Mouse (Mus musculus): ENCODE results near the gene Sowahc. TPM values are rescaled to one million over a fixed set of nuclear protein-coding genes. Genes with fewer than 3 reads are reported as not detected.

Gene Sowahc
- polyA plus RNA-seq, 1 experiment from 2014 or later, result 18.7 TPM

- 95% methylated on average over 2 of the region's 2 CpGs for WGBS
- H3K4me1 ChIP-seq, result peaks cover 21% of the 10 kb centered on the region
- no peaks in the 10 kb centered on the region for H3K9me3 ChIP-seq
- no peak for ATAC-seq (ENCODE audit: low FRiP score, low read depth)
- no peaks in the 10 kb centered on the region for H3K36me3 ChIP-seq
- no peaks in the 10 kb centered on the region; the same call in 1 of the 2 replicates for H3K27me3 ChIP-seq
- H3K9ac ChIP-seq (replicated peaks), result no peak overlapping the region
- no peak overlapping the region for H3K27ac ChIP-seq (replicated peaks)
- H3K4me3 ChIP-seq, result no peak overlapping the region
- H3K4me2 ChIP-seq (replicated peaks), result no peak overlapping the region; the same call in 1 of the 2 replicates
These were observed 3.4 kb downstream of the Sowahc start for GRCm38 (mm10) chr10:59225137-59225536.

GRCm38 (mm10) chr10:59229205-59229820, 7.6 kb downstream of the Sowahc start:
- Histone ChIP-seq H3K27ac (replicated peaks) (no peak overlapping the region), H3K9ac (replicated peaks) (no peak overlapping the region), H3K4me2 (replicated peaks) (no peak overlapping the region), H3K9me3 (no peaks in the 10 kb centered on the region), H3K4me1 (0 out of 2 replicates have a peak, but pooled peaks cover 4% of the 10 kb centered on the region), H3K36me3 (no peaks in the 10 kb centered on the region), H3K27me3 (no peaks in the 10 kb centered on the region), H3K4me3 (no peak overlapping the region)
- ATAC-seq (ENCODE audit: low FRiP score, low read depth), result no peak
- 83% methylated on average over 4 of the region's 4 CpGs for WGBS

GRCm38 (mm10) chr10:59235227-59235626, 13.5 kb downstream of the Sowahc start:
- no peak overlapping the region for H3K4me3 ChIP-seq
- no peaks in the 10 kb centered on the region for H3K27me3 ChIP-seq
- H3K9me3 ChIP-seq, result no peaks in the 10 kb centered on the region
- H3K36me3 ChIP-seq, result no peaks in the 10 kb centered on the region
- no peak for ATAC-seq (ENCODE audit: low FRiP score, low read depth)
- H3K9ac ChIP-seq (replicated peaks), result no peak overlapping the region
- no peak overlapping the region for H3K27ac ChIP-seq (replicated peaks)
- no peaks in the 10 kb centered on the region for H3K4me1 ChIP-seq
- WGBS, result 81% methylated on average over 2 of the region's 2 CpGs
- H3K4me2 ChIP-seq (replicated peaks), result no peak overlapping the region

GRCm38 (mm10) chr10:59235847-59236246, 14.1 kb downstream of the Sowahc start:
- H3K27ac ChIP-seq (replicated peaks), result no peak overlapping the region
- no peak overlapping the region for H3K4me3 ChIP-seq
- no peak for ATAC-seq (ENCODE audit: low FRiP score, low read depth)
- 58% methylated on average over 4 of the region's 4 CpGs for WGBS
- H3K4me1 ChIP-seq, result no peaks in the 10 kb centered on the region
- H3K9ac ChIP-seq (replicated peaks), result no peak overlapping the region
- H3K9me3 ChIP-seq, result no peaks in the 10 kb centered on the region
- no peak overlapping the region for H3K4me2 ChIP-seq (replicated peaks)
- no peaks in the 10 kb centered on the region for H3K36me3 ChIP-seq
- H3K27me3 ChIP-seq, result no peaks in the 10 kb centered on the region

- no peaks in the 10 kb centered on the region for H3K4me1 ChIP-seq
- H3K4me2 ChIP-seq (replicated peaks), result no peak overlapping the region
- no peak overlapping the region for H3K4me3 ChIP-seq
- no peak overlapping the region for H3K27ac ChIP-seq (replicated peaks)
- no peaks in the 10 kb centered on the region for H3K36me3 ChIP-seq
- ATAC-seq (ENCODE audit: low FRiP score, low read depth), result no peak
- 81% methylated on average over 6 of the region's 6 CpGs for WGBS
- H3K9me3 ChIP-seq, result no peaks in the 10 kb centered on the region
- no peak overlapping the region for H3K9ac ChIP-seq (replicated peaks)
- H3K27me3 ChIP-seq, result no peaks in the 10 kb centered on the region
These were observed 14.7 kb downstream of the Sowahc start for GRCm38 (mm10) chr10:59236486-59236885.

GRCm38 (mm10) chr10:59237757-59238156, 16.0 kb downstream of the Sowahc start:
- Histone ChIP-seq H3K36me3 (no peaks in the 10 kb centered on the region), H3K27ac (replicated peaks) (no peak overlapping the region), H3K4me3 (no peak overlapping the region), H3K4me1 (no peaks in the 10 kb centered on the region), H3K9me3 (no peaks in the 10 kb centered on the region), H3K27me3 (no peaks in the 10 kb centered on the region), H3K9ac (replicated peaks) (no peak overlapping the region), H3K4me2 (replicated peaks) (no peak overlapping the region)
- WGBS, result 61% methylated on average over 3 of the region's 3 CpGs
- ATAC-seq (ENCODE audit: low FRiP score, low read depth), result no peak

GRCm38 (mm10) chr10:59241141-59241541, 19.4 kb downstream of the Sowahc start:
- no peak overlapping the region for H3K4me2 ChIP-seq (replicated peaks)
- no peaks in the 10 kb centered on the region for H3K36me3 ChIP-seq
- H3K9me3 ChIP-seq, result no peaks in the 10 kb centered on the region
- no peaks in the 10 kb centered on the region for H3K27me3 ChIP-seq
- 75% methylated on average over 3 of the region's 3 CpGs for WGBS
- no peak overlapping the region for H3K9ac ChIP-seq (replicated peaks)
- H3K4me3 ChIP-seq, result no peak overlapping the region
- H3K4me1 ChIP-seq, result no peaks in the 10 kb centered on the region
- ATAC-seq (ENCODE audit: low FRiP score, low read depth), result no peak
- no peak overlapping the region for H3K27ac ChIP-seq (replicated peaks)

GRCm38 (mm10) chr10:59249531-59249930, 27.8 kb downstream of the Sowahc start:
- Histone ChIP-seq H3K9ac (replicated peaks) (no peak overlapping the region), H3K4me2 (replicated peaks) (no peak overlapping the region), H3K4me3 (no peak overlapping the region), H3K4me1 (no peaks in the 10 kb centered on the region), H3K27ac (replicated peaks) (no peak overlapping the region), H3K36me3 (no peaks in the 10 kb centered on the region), H3K9me3 (no peaks in the 10 kb centered on the region), H3K27me3 (no peaks in the 10 kb centered on the region)
- ATAC-seq (ENCODE audit: low FRiP score, low read depth), result no peak
- WGBS, result 85% methylated on average over 3 of the region's 3 CpGs

- 93% methylated on average over 2 of the region's 2 CpGs for WGBS
- ATAC-seq (ENCODE audit: low FRiP score, low read depth), result no peak
- no peaks in the 10 kb centered on the region for H3K4me1 ChIP-seq
These were observed 28.9 kb downstream of the Sowahc start for GRCm38 (mm10) chr10:59250679-59251078.

GRCm38 (mm10) chr10:59251980-59252379, 30.2 kb downstream of the Sowahc start:
- Histone ChIP-seq H3K9me3 (no peaks in the 10 kb centered on the region), H3K27me3 (no peaks in the 10 kb centered on the region), H3K36me3 (no peaks in the 10 kb centered on the region), H3K4me2 (replicated peaks) (no peak overlapping the region), H3K9ac (replicated peaks) (no peak overlapping the region), H3K4me1 (no peaks in the 10 kb centered on the region), H3K27ac (replicated peaks) (no peak overlapping the region), H3K4me3 (no peak overlapping the region)
- no peak for ATAC-seq (ENCODE audit: low FRiP score, low read depth)
- WGBS, result 83% methylated on average over 2 of the region's 2 CpGs

More at GRCm38 (mm10) chr10:59250679-59251078, 28.9 kb downstream of the Sowahc start:
- Histone ChIP-seq H3K9ac (replicated peaks) (no peak overlapping the region), H3K36me3 (no peaks in the 10 kb centered on the region), H3K27ac (replicated peaks) (no peak overlapping the region), H3K4me2 (replicated peaks) (no peak overlapping the region), H3K27me3 (no peaks in the 10 kb centered on the region), H3K4me3 (no peak overlapping the region), H3K9me3 (no peaks in the 10 kb centered on the region)

GRCm38 (mm10) chr10:59252396-59252795, 30.6 kb downstream of the Sowahc start:
- H3K27ac ChIP-seq (replicated peaks), result no peak overlapping the region
- no peak overlapping the region for H3K4me3 ChIP-seq

GRCm38 (mm10) chr10:59253541-59254079, 31.9 kb downstream of the Sowahc start:
- Histone ChIP-seq H3K4me2 (replicated peaks) (no peak overlapping the region), H3K36me3 (no peaks in the 10 kb centered on the region), H3K9me3 (no peaks in the 10 kb centered on the region), H3K4me3 (no peak overlapping the region), H3K9ac (replicated peaks) (no peak overlapping the region), H3K27me3 (no peaks in the 10 kb centered on the region), H3K27ac (replicated peaks) (no peak overlapping the region), H3K4me1 (no peaks in the 10 kb centered on the region)
- no peak for ATAC-seq (ENCODE audit: low FRiP score, low read depth)
- WGBS, result 74% methylated on average over 8 of the region's 8 CpGs

More at GRCm38 (mm10) chr10:59252396-59252795, 30.6 kb downstream of the Sowahc start:
- ATAC-seq (ENCODE audit: low FRiP score, low read depth), result no peak
- no peaks in the 10 kb centered on the region for H3K4me1 ChIP-seq
- WGBS, result 80% methylated on average over 8 of the region's 8 CpGs
- H3K9me3 ChIP-seq, result no peaks in the 10 kb centered on the region
- H3K4me2 ChIP-seq (replicated peaks), result no peak overlapping the region
- no peak overlapping the region for H3K9ac ChIP-seq (replicated peaks)
- no peaks in the 10 kb centered on the region for H3K36me3 ChIP-seq
- H3K27me3 ChIP-seq, result no peaks in the 10 kb centered on the region

GRCm38 (mm10) chr10:59256533-59256932, 34.8 kb downstream of the Sowahc start:
- ATAC-seq (ENCODE audit: low FRiP score, low read depth), result no peak
- Histone ChIP-seq H3K27ac (replicated peaks) (no peak overlapping the region), H3K9ac (replicated peaks) (no peak overlapping the region), H3K4me2 (replicated peaks) (no peak overlapping the region), H3K36me3 (no peaks in the 10 kb centered on the region), H3K4me3 (no peak overlapping the region), H3K27me3 (no peaks in the 10 kb centered on the region), H3K4me1 (peaks cover 2% of the 10 kb centered on the region; the same call in 1 of the 2 replicates), H3K9me3 (no peaks in the 10 kb centered on the region)
- WGBS, result 97% methylated on average over 2 of the region's 2 CpGs
